Mouse (Mus musculus): ENCODE measurements around the gene Fzd2.

DNA sequence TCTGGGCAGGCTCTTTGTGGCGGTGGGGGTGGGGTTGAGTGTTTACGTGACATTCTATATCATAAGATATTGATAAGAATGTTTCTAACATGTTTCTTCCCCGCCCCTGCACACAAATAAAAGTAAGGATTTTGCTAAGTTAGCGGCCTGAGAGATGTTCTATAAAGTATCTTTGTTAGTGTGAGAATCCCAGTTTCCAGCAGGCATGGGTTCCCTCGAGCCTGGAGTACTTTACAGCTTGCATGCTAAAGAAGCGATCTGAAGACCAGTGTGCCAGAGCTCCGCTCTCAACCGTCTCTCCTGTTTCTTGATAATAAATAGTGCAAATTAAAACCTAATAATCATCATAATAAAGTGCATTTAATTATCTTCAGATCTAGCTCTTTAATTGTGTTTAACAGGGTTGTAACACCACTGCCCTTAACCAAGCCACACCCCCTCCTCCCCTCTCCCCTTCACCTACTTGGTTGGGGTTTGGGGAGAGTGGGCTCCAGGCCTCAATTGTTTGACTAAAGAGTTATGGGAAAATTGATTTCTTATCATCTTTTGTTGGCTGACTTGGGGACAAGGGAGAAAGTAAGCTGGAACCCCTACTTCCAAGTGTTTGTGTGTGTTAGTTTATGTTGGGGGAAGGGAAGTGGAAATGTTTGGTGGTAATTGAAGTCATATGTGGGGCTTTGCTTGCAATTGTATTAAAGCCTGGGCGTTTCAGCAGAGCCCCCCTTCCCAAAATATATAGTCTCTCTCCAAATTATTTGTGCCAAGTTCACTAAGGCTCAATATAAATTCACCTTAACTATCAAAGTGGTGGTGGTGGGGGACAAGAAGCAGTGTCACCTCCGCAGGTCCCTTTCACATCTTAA lies 3.7 kb downstream of the Fzd2 start:
- TF ChIP-seq ZC3H11A (IDR thresholded peaks at IDR 0.05; ENCODE audit: low read depth, low read length) (no peak), POLR2A (IDR thresholded peaks at IDR 0.05; ENCODE audit: control insufficient read depth in 1 of 2, insufficient read depth in 1 of 2, low read depth in 1 of 2, low read length in 2 of 2, poor library complexity in 1 of 2) (no peak), GATA1 (IDR thresholded peaks at IDR 0.05; ENCODE audit: low read depth, low read length) (no peak), MAZ (IDR thresholded peaks at IDR 0.05; ENCODE audit: low read depth, low read length) (no peak), CTCF (IDR thresholded peaks at IDR 0.05 in 2 of 3, conservative IDR thresholded peaks at IDR 0.05 in 1 of 3; ENCODE audit: control insufficient read depth in 1 of 3, insufficient read depth in 1 of 3, low read depth in 2 of 3, low read length in 3 of 3, poor library complexity in 1 of 3, severe bottlenecking in 1 of 3) (no peak), EP300 (IDR thresholded peaks at IDR 0.05; ENCODE audit: low read depth in 1 of 2, low read length in 2 of 2) (no peak), HCFC1 (IDR thresholded peaks at IDR 0.05; ENCODE audit: low read depth, low read length) (no peak), ZMIZ1 (IDR thresholded peaks at IDR 0.05; ENCODE audit: low read depth, low read length) (no peak), POLR2AphosphoS2 (IDR thresholded peaks at IDR 0.05; ENCODE audit: low read length) (no peak), GABPA (IDR thresholded peaks at IDR 0.05; ENCODE audit: low read depth, low read length) (no peak)

Data from MEL (cell line).